ENCODE assay signal across 16 mouse cellular contexts in the genomic region with DNA sequence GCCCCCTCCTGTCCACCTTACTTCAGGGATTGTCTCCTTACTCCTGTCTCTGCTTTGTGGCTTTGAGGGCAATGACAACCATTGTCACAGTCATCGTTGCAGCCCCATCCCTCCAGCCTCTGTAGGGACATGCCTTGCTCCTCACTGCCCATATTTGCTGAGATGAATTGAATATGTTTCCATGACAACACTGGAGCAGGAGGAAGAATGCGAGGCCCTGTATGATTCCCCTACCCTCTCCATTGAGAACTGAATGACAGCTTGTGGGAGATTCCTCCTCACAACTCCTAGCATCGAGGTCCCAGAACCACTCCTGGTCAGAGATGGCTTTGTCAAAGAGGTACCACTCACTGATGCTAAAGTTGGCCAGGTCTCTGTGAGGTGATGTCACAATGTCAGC.
A peak's percentile ranks its signal among the peaks of the same experiment; 100 is the strongest.
DNase-seq lines count a peak whose midpoint lies in the region; ATAC-seq and TF ChIP-seq lines count a peak whose summit lies in the region.
"Had no signal": no experiment of that assay in that cellular context is flagged by ENCODE, and none has a peak within 500 bp of the region (broad histone marks: within the 10 kb centered on the region; RNA-seq: fewer than 3 reads in every experiment).

No protein-coding gene starts in this region.

- H3K9me3 ChIP-seq in heart, embryonic 10.5 days, result no peaks in the 10 kb centered on the region
- H3K9me3 ChIP-seq in heart, embryonic 11.5 days (replicated peaks; ENCODE audit: control insufficient read depth, low read length), result no peaks in the 10 kb centered on the region
- H3K9me3 ChIP-seq in midbrain, embryonic 11.5 days (ENCODE audit: control insufficient read depth, low read length), result no peaks in the 10 kb centered on the region
- H3K9me3 ChIP-seq: forebrain, embryonic 15.5 days; heart, embryonic 13.5 days; neural tube, embryonic 13.5 days had no signal

- DNase-seq in heart, embryonic 10.5 days (ENCODE audit: low spot score), result peak; percentile 54
- DNase-seq in testis, postnatal 14 days (ENCODE audit: low spot score), result no peak
- no peak for DNase-seq in midbrain, embryonic 11.5 days (ENCODE audit: low spot score, missing footprints)
- no peak for DNase-seq in cerebellum, adult 9-10 months
- no peak for DNase-seq in thymus, adult 2 months
- DNase-seq: cerebellum, adult 9-11 months; heart, postnatal 36 days; lung, adult 18-20 months; lung, postnatal 14 days; thymus, postnatal 4 days had no signal

- peaks cover 33% of the 10 kb centered on the region for H3K27me3 ChIP-seq in heart, embryonic 10.5 days (ENCODE audit: insufficient read depth, poor library complexity, severe bottlenecking)
- peaks cover 8% of the 10 kb centered on the region; the same call in 1 of the 2 replicates for H3K27me3 ChIP-seq in heart, embryonic 11.5 days (ENCODE audit: control insufficient read depth, insufficient read depth, low read length)
- no peaks in the 10 kb centered on the region for H3K27me3 ChIP-seq in testis, adult 2 months (ENCODE audit: control insufficient read depth, insufficient read depth, low read length)
- no peaks in the 10 kb centered on the region for H3K27me3 ChIP-seq in midbrain, embryonic 11.5 days (ENCODE audit: control insufficient read depth, insufficient read depth, low read length)
- no peaks in the 10 kb centered on the region for H3K27me3 ChIP-seq in thymus, adult 2 months (ENCODE audit: control insufficient read depth, insufficient read depth, low read length)
- H3K27me3 ChIP-seq: forebrain, embryonic 15.5 days; neural tube, embryonic 13.5 days had no signal

- WGBS in heart, embryonic 10.5 days, result 84% methylated on average over 3 of the region's 3 CpGs
- WGBS in heart, embryonic 11.5 days (ENCODE audit: insufficient replicate concordance), result 77% methylated on average over 3 of the region's 3 CpGs
- 30% methylated on average over 3 of the region's 3 CpGs for WGBS in midbrain, embryonic 11.5 days
- 83% methylated on average over 3 of the region's 3 CpGs for WGBS in thymus, adult 2 months

- H3K36me3 ChIP-seq in heart, embryonic 10.5 days, result no peaks in the 10 kb centered on the region
- H3K36me3 ChIP-seq in heart, embryonic 11.5 days (ENCODE audit: control insufficient read depth, insufficient read depth, low read length), result no peaks in the 10 kb centered on the region
- H3K36me3 ChIP-seq in testis, adult 2 months (ENCODE audit: control insufficient read depth, insufficient read depth, low read length), result no peaks in the 10 kb centered on the region
- H3K36me3 ChIP-seq in midbrain, embryonic 11.5 days (ENCODE audit: control insufficient read depth, insufficient read depth, low read length), result no peaks in the 10 kb centered on the region
- H3K36me3 ChIP-seq in thymus, adult 2 months (ENCODE audit: control insufficient read depth, insufficient read depth, low read length), result no peaks in the 10 kb centered on the region
- H3K36me3 ChIP-seq: forebrain, embryonic 15.5 days; heart, embryonic 13.5 days; neural tube, embryonic 13.5 days had no signal

- no peak overlapping the region for H3K9ac ChIP-seq in heart, embryonic 11.5 days (ENCODE audit: low read depth, low read length)
- H3K9ac ChIP-seq in midbrain, embryonic 11.5 days (ENCODE audit: low read length), result no peak overlapping the region
- H3K9ac ChIP-seq: forebrain, embryonic 15.5 days; heart, embryonic 13.5 days; neural tube, embryonic 13.5 days had no signal

- H3K4me2 ChIP-seq in heart, embryonic 11.5 days, result no peak overlapping the region
- no peak overlapping the region for H3K4me2 ChIP-seq in midbrain, embryonic 11.5 days
- H3K4me2 ChIP-seq: forebrain, embryonic 15.5 days; heart, embryonic 13.5 days; neural tube, embryonic 13.5 days had no signal

- H3K4me3 ChIP-seq in heart, embryonic 10.5 days, result no peak overlapping the region
- no peak overlapping the region for H3K4me3 ChIP-seq in heart, embryonic 11.5 days (ENCODE audit: low read depth, low read length)
- peak overlapping the region; percentile 56 for H3K4me3 ChIP-seq in testis, adult 2 months (ENCODE audit: control insufficient read depth, low read depth, low read length)
- no peak overlapping the region for H3K4me3 ChIP-seq in midbrain, embryonic 11.5 days (ENCODE audit: low read depth, low read length)
- H3K4me3 ChIP-seq in thymus, adult 2 months (ENCODE audit: control insufficient read depth, insufficient read depth, low read length), result no peak overlapping the region
- H3K4me3 ChIP-seq: forebrain, embryonic 15.5 days; heart, embryonic 13.5 days; neural tube, embryonic 13.5 days had no signal

- TF ChIP-seq CTCF in testis, adult 2 months (IDR thresholded peaks at IDR 0.05; ENCODE audit: control insufficient read depth, insufficient read depth, insufficient replicate concordance, low read depth, low read length), result no peak
- no peak for TF ChIP-seq CTCF in thymus, adult 2 months (IDR thresholded peaks at IDR 0.05; ENCODE audit: borderline replicate concordance, control insufficient read depth, extremely low read depth, insufficient read depth, low read length, poor library complexity)

- ATAC-seq in heart, embryonic 11.5 days (replicated peaks; ENCODE audit: insufficient number of reproducible peaks, low FRiP score, low TSS enrichment), result no peak
- ATAC-seq in midbrain, embryonic 11.5 days (ENCODE audit: low FRiP score), result peak; percentile 65; the same call in 1 of the 2 replicates
- ATAC-seq: forebrain, embryonic 15.5 days; intestine, embryonic 16.5 days had no signal

- peaks cover 14% of the 10 kb centered on the region; the same call in 1 of the 2 replicates for H3K4me1 ChIP-seq in heart, embryonic 10.5 days
- H3K4me1 ChIP-seq in heart, embryonic 11.5 days (ENCODE audit: control insufficient read depth, insufficient read depth, low read length), result no peaks in the 10 kb centered on the region
- no peaks in the 10 kb centered on the region for H3K4me1 ChIP-seq in testis, adult 2 months (ENCODE audit: control insufficient read depth, insufficient read depth, low read length)
- peaks cover 6% of the 10 kb centered on the region for H3K4me1 ChIP-seq in midbrain, embryonic 11.5 days (ENCODE audit: control insufficient read depth, insufficient read depth, low read length)
- H3K4me1 ChIP-seq in thymus, adult 2 months (replicated peaks; ENCODE audit: control insufficient read depth, insufficient read depth, low read length), result no peaks in the 10 kb centered on the region
- H3K4me1 ChIP-seq: forebrain, embryonic 15.5 days; heart, embryonic 13.5 days had no signal

- no peak for TF ChIP-seq POLR2A in testis, adult 2 months (IDR thresholded peaks at IDR 0.05; ENCODE audit: control insufficient read depth, low read depth, low read length)
- no peak for TF ChIP-seq POLR2A in thymus, adult 2 months (IDR thresholded peaks at IDR 0.05; ENCODE audit: control insufficient read depth, extremely low read depth, insufficient read depth, low read length, poor library complexity)

- no peak overlapping the region for H3K27ac ChIP-seq in heart, embryonic 10.5 days
- no peak overlapping the region for H3K27ac ChIP-seq in heart, embryonic 11.5 days (ENCODE audit: low read depth, low read length)
- H3K27ac ChIP-seq in testis, adult 2 months (ENCODE audit: control insufficient read depth, insufficient read depth, low read depth, low read length), result no peak overlapping the region
- no peak overlapping the region for H3K27ac ChIP-seq in midbrain, embryonic 11.5 days (ENCODE audit: low read depth, low read length)
- H3K27ac ChIP-seq in thymus, adult 2 months (ENCODE audit: control insufficient read depth, insufficient read depth, low read length), result no peak overlapping the region
- H3K27ac ChIP-seq: forebrain, embryonic 15.5 days; heart, embryonic 13.5 days; neural tube, embryonic 13.5 days had no signal
